Mouse (Mus musculus) ES-Bruce4 (cell line): ENCODE results near the gene Lrp8.

ENCODE experiments used
- CTCF ChIP-seq: IDR thresholded peaks from one replicate; pipeline ENCODE4 v1.8.1; 2011; ENCODE audit warnings: low read depth, low read length
- EP300 ChIP-seq: IDR thresholded peaks from 2 replicates; pipeline ENCODE4 v1.6.1; 2011; ENCODE audit warnings: low read depth, low read length; ENCODE audit not compliant: insufficient read depth
- POLR2A ChIP-seq: IDR thresholded peaks from one replicate; pipeline ENCODE4 v1.8.1; 2011; ENCODE audit warnings: low read length; ENCODE audit not compliant: insufficient read depth

DNA sequence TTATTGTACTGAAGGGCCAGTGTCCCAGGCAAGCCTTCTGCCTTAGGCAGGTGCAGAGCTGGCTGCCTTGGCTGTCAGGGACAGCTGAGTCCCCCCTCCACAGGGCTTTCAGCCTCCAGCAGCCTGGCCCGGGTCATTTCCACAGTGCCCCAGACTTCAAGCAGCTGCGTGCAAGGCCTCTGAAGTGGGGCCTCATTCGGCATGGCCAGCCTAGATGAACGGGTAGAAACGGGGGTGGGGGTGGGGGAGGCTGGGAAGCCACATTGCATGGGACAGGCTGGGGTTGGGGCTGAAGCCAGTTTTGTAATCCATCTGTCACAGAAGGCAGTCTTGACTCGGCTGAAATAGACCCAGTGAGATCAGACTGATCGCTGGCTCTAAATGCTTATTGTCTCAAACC is 26.4 kb upstream of the Lrp8 start:
- TF ChIP-seq POLR2A (no peak), EP300 (no peak), CTCF (no peak)
